Mouse (Mus musculus) heart, postnatal 10 days (tissue): Measurements from ENCODE around the gene Mthfs. TPM values are rescaled to one million over a fixed set of nuclear protein-coding genes. Genes with fewer than 3 reads are reported as not detected.

Source experiments
- DNase-seq, 2 experiments: peaks; one replicate each; pipeline ENCODE4 v3.0.0; 2021
- intact Hi-C: fragments of 180-260 bp; cut with DNase I; formaldehyde crosslinking; loops from one replicate; pipeline ENCODE4 v1.15.1; 2025
- total RNA-seq, 2 experiments: library from RNA; stranded (reverse); gene quantifications; 2 replicates each; pipeline ENCODE4 v1.2.3; 2021

The Mthfs gene
- total RNA-seq, 2 experiments from 2014 or later, result 17.6 TPM

DNA sequence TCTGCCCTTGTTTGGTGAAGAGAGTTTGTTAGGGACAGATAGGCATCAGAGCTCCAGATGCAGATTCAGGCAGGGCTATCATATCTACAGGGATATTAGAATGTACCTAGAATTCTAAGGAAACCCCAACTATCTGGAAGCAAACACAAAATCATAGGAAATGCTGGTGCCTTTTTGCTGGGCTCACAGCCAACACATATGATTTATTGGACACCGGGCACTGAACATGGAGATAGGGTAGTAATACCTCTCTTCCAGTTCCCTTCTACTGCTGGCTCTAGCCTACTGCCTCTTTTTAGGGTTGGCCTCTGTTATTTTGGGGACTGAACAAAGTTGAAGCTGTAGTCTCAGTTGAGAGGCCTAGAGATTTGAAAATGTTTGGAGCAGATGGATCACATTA, 192.6 kb downstream of the Mthfs start:
- intact Hi-C loops, result no loop called here

More for the DNA sequence above, 192.6 kb downstream of the Mthfs start:
- no peak for DNase-seq

Other genes starting within 250 kb of the Mthfs start
- under 1 TPM in 1 of 2 experiments, not detected in 1; 0.15 TPM for gene Trim43b, start 117.8 kb upstream of the Mthfs start, total RNA-seq
- under 1 TPM; 0.45 to 0.91 TPM for gene Bcl2a1b, start 11.5 kb upstream of the Mthfs start, total RNA-seq
- gene Gm29094, start 11.3 kb upstream of the Mthfs start, total RNA-seq, result not detected